Mouse (Mus musculus): ENCODE measurements around the gene Khdrbs1.

GRCm38 (mm10) chr4:129789635-129790034 lies 47.5 kb upstream of the Khdrbs1 start:
- no peak for TF ChIP-seq CTCF (IDR thresholded peaks at IDR 0.05; ENCODE audit: insufficient read depth, low read depth, low read length)
- no peak for TF ChIP-seq POLR2A (IDR thresholded peaks at IDR 0.05; ENCODE audit: insufficient read depth, low read depth, low read length)

Measured in olfactory bulb, adult 2 months (tissue).